Mouse (Mus musculus) liver, embryonic 13.5 days (tissue): ENCODE measurements around the gene Hnf4a. TPM values are rescaled to one million over a fixed set of nuclear protein-coding genes. Genes with fewer than 3 reads are reported as not detected.
A peak's percentile ranks its signal among the peaks of the same experiment; 100 is the strongest.

Source experiments
- ATAC-seq: fragments of 200-750 bp; cut with Nextera tagmentation; 2 replicates; pipeline ENCODE4 v1.8.0; 2017; ENCODE audit warnings: low read depth, mild to moderate bottlenecking, moderate number of reproducible peaks, moderate library complexity
- DNase-seq: peaks from one replicate; pipeline ENCODE4 v3.0.0; 2022
- H3K27ac ChIP-seq: fragments of 300-500 bp; sonication (generic); 2 replicates; pipeline ENCODE4 v1.5.1; 2015; ENCODE audit warnings: moderate library complexity, mild to moderate bottlenecking, inconsistent platforms
- H3K27me3 ChIP-seq: fragments of 300-500 bp; sonication (generic); 2 replicates; pipeline ENCODE4 v1.6.1; 2015; ENCODE audit warnings: mild to moderate bottlenecking, inconsistent platforms
- H3K36me3 ChIP-seq: fragments of 300-500 bp; sonication (generic); 2 replicates; pipeline ENCODE4 v1.6.1; 2015; ENCODE audit warnings: mild to moderate bottlenecking, inconsistent platforms
- H3K4me1 ChIP-seq: fragments of 300-500 bp; sonication (generic); replicated peaks from 2 replicates; pipeline ENCODE4 v1.6.1; 2015; ENCODE audit warnings: inconsistent platforms
- H3K4me2 ChIP-seq: fragments of 300-500 bp; sonication (generic); 2 replicates; pipeline ENCODE4 v1.6.1; 2015; ENCODE audit warnings: inconsistent platforms, mild to moderate bottlenecking, moderate library complexity
- H3K4me3 ChIP-seq: fragments of 300-500 bp; sonication (generic); replicated peaks from 2 replicates; pipeline ENCODE4 v1.5.1; 2015; ENCODE audit warnings: mild to moderate bottlenecking, inconsistent platforms
- H3K9ac ChIP-seq: fragments of 300-500 bp; sonication (generic); 2 replicates; pipeline ENCODE4 v1.6.1; 2015; ENCODE audit warnings: mild to moderate bottlenecking, inconsistent platforms
- H3K9me3 ChIP-seq: fragments of 300-500 bp; sonication (generic); replicated peaks from 2 replicates; pipeline ENCODE4 v1.6.1; 2016; ENCODE audit warnings: inconsistent platforms
- WGBS: fragments of 180-500 bp; shearing (Covaris S2); methylation state at CpG from one replicate; pipeline ENCODE4 v1.1.7; 2015; ENCODE audit not compliant: insufficient replicate concordance; 5-methylcytosine and 5-hydroxymethylcytosine counted together
- polyA plus RNA-seq: library from polyadenylated mRNA; unstranded; fragments of >200 nt; fragmentation: Nextera tagmentation; extraction: Ambion mirVana; gene quantifications from 2 replicates; pipeline ENCODE4 v1.2.1, GENCODE M21; 2015

Hnf4a gene
- polyA plus RNA-seq, 1 experiment from 2014 or later = 12.3 TPM

GRCm38 (mm10) chr2:163491351-163491750 is 15.3 kb upstream of the Hnf4a start:
- no peak for DNase-seq
- no peak overlapping the region for H3K27ac ChIP-seq
- WGBS = 61% methylated on average over 7 of the region's 7 CpGs

GRCm38 (mm10) chr2:163492018-163492417 is 14.6 kb upstream of the Hnf4a start, which contains the start of gene R3hdml:
Gene R3hdml, plus strand, starts transcription at chr2:163492318.
- 53% methylated on average over 5 of the region's 5 CpGs for WGBS

More at GRCm38 (mm10) chr2:163491351-163491750, 15.3 kb upstream of the Hnf4a start:
- Histone ChIP-seq H3K4me2 (no peak overlapping the region), H3K9ac (no peak overlapping the region), H3K4me1 (no peaks in the 10 kb centered on the region), H3K9me3 (no peaks in the 10 kb centered on the region), H3K36me3 (no peaks in the 10 kb centered on the region), H3K27me3 (no peaks in the 10 kb centered on the region), H3K4me3 (no peak overlapping the region)
- no peak for ATAC-seq

GRCm38 (mm10) chr2:163493031-163493430 is 13.6 kb upstream of the Hnf4a start:
- DNase-seq = no peak
- no peak for ATAC-seq
- H3K9me3 ChIP-seq = no peaks in the 10 kb centered on the region
- WGBS = 40% methylated on average over 5 of the region's 5 CpGs
- no peak overlapping the region for H3K4me2 ChIP-seq
- no peaks in the 10 kb centered on the region for H3K36me3 ChIP-seq
- no peak overlapping the region for H3K27ac ChIP-seq
- H3K4me3 ChIP-seq = no peak overlapping the region
- H3K9ac ChIP-seq = no peak overlapping the region
- no peaks in the 10 kb centered on the region for H3K27me3 ChIP-seq
- no peaks in the 10 kb centered on the region for H3K4me1 ChIP-seq

More at GRCm38 (mm10) chr2:163492018-163492417, 14.6 kb upstream of the Hnf4a start, which contains the start of gene R3hdml:
- Histone ChIP-seq H3K4me2 (no peak within 1 kb of the TSS), H3K9ac (no peak within 1 kb of the TSS), H3K4me3 (no peak within 1 kb of the TSS), H3K27me3 (no peaks in the 10 kb centered on the region), H3K27ac (no peak within 1 kb of the TSS), H3K4me1 (no peaks in the 10 kb centered on the region), H3K9me3 (no peaks in the 10 kb centered on the region), H3K36me3 (no peaks in the 10 kb centered on the region)
- DNase-seq (no peak), ATAC-seq (no peak)

GRCm38 (mm10) chr2:163493976-163494375 is 12.6 kb upstream of the Hnf4a start:
- Histone ChIP-seq H3K27me3 (no peaks in the 10 kb centered on the region), H3K9me3 (no peaks in the 10 kb centered on the region), H3K4me3 (no peak overlapping the region), H3K27ac (no peak overlapping the region), H3K36me3 (no peaks in the 10 kb centered on the region), H3K9ac (no peak overlapping the region), H3K4me1 (no peaks in the 10 kb centered on the region), H3K4me2 (no peak overlapping the region)
- ATAC-seq = no peak
- no peak for DNase-seq
- WGBS = 26% methylated on average over 5 of the region's 5 CpGs

- no peaks in the 10 kb centered on the region for H3K9me3 ChIP-seq
- H3K9ac ChIP-seq = no peak overlapping the region
- WGBS = 31% methylated on average over 6 of the region's 6 CpGs
- DNase-seq = no peak
- ATAC-seq = no peak
- no peaks in the 10 kb centered on the region for H3K27me3 ChIP-seq
- no peak overlapping the region for H3K4me2 ChIP-seq
- H3K4me3 ChIP-seq = no peak overlapping the region
- H3K4me1 ChIP-seq = no peaks in the 10 kb centered on the region
- no peak overlapping the region for H3K27ac ChIP-seq
- no peaks in the 10 kb centered on the region for H3K36me3 ChIP-seq
Measured at GRCm38 (mm10) chr2:163494456-163494855, 12.2 kb upstream of the Hnf4a start.

- no peak overlapping the region for H3K4me2 ChIP-seq
- H3K27ac ChIP-seq = no peak overlapping the region
- H3K4me3 ChIP-seq = no peak overlapping the region
- no peaks in the 10 kb centered on the region for H3K36me3 ChIP-seq
- no peak for ATAC-seq
- WGBS = 67% methylated on average over 2 of the region's 2 CpGs
- DNase-seq = no peak
- no peaks in the 10 kb centered on the region for H3K9me3 ChIP-seq
- no peaks in the 10 kb centered on the region for H3K4me1 ChIP-seq
- H3K9ac ChIP-seq = no peak overlapping the region
- no peaks in the 10 kb centered on the region for H3K27me3 ChIP-seq
Measured at GRCm38 (mm10) chr2:163502219-163502618, 4.4 kb upstream of the Hnf4a start.

GRCm38 (mm10) chr2:163503191-163503590 is 3.4 kb upstream of the Hnf4a start:
- no peak overlapping the region for H3K4me2 ChIP-seq
- H3K27ac ChIP-seq = no peak overlapping the region
- no peak for ATAC-seq

GRCm38 (mm10) chr2:163525761-163526243 is 19.2 kb downstream of the Hnf4a start:
- no peaks in the 10 kb centered on the region for H3K9me3 ChIP-seq

More at GRCm38 (mm10) chr2:163503191-163503590, 3.4 kb upstream of the Hnf4a start:
- no peaks in the 10 kb centered on the region for H3K9me3 ChIP-seq
- no peaks in the 10 kb centered on the region for H3K27me3 ChIP-seq
- H3K4me1 ChIP-seq = no peaks in the 10 kb centered on the region
- no peak overlapping the region for H3K9ac ChIP-seq
- 58% methylated on average over 7 of the region's 7 CpGs for WGBS
- DNase-seq = no peak
- no peaks in the 10 kb centered on the region for H3K36me3 ChIP-seq
- H3K4me3 ChIP-seq = no peak overlapping the region

GRCm38 (mm10) chr2:163527497-163527896 is 20.9 kb downstream of the Hnf4a start:
- H3K36me3 ChIP-seq = no peaks in the 10 kb centered on the region
- H3K4me1 ChIP-seq = no peaks in the 10 kb centered on the region
- DNase-seq (no peak), ATAC-seq (no peak)
- H3K9me3 ChIP-seq = no peaks in the 10 kb centered on the region
- H3K9ac ChIP-seq = no peak overlapping the region
- no peak overlapping the region for H3K4me2 ChIP-seq
- no peak overlapping the region for H3K4me3 ChIP-seq
- H3K27ac ChIP-seq = no peak overlapping the region
- no peaks in the 10 kb centered on the region for H3K27me3 ChIP-seq
- WGBS = 48% methylated on average over 2 of the region's 2 CpGs

More at GRCm38 (mm10) chr2:163525761-163526243, 19.2 kb downstream of the Hnf4a start:
- Histone ChIP-seq H3K4me1 (no peaks in the 10 kb centered on the region), H3K27ac (no peak overlapping the region), H3K4me3 (no peak overlapping the region), H3K36me3 (no peaks in the 10 kb centered on the region), H3K27me3 (no peaks in the 10 kb centered on the region), H3K9ac (no peak overlapping the region), H3K4me2 (no peak overlapping the region)
- ATAC-seq = no peak
- no peak for DNase-seq
- WGBS = 46% methylated on average over 7 of the region's 7 CpGs

GRCm38 (mm10) chr2:163530418-163530817 is 23.8 kb downstream of the Hnf4a start:
- ATAC-seq = no peak
- no peaks in the 10 kb centered on the region for H3K27me3 ChIP-seq
- no peak overlapping the region for H3K4me2 ChIP-seq
- H3K4me1 ChIP-seq = peaks cover 5% of the 10 kb centered on the region
- H3K4me3 ChIP-seq = no peak overlapping the region
- DNase-seq = no peak
- no peak overlapping the region for H3K27ac ChIP-seq
- H3K36me3 ChIP-seq = no peaks in the 10 kb centered on the region
- H3K9me3 ChIP-seq = no peaks in the 10 kb centered on the region
- no peak overlapping the region for H3K9ac ChIP-seq
- WGBS = 42% methylated on average over 8 of the region's 8 CpGs

- Histone ChIP-seq H3K4me1 (peaks cover 20% of the 10 kb centered on the region), H3K36me3 (no peaks in the 10 kb centered on the region), H3K27ac (no peak overlapping the region), H3K4me3 (no peak overlapping the region), H3K9ac (no peak overlapping the region), H3K4me2 (no peak overlapping the region), H3K9me3 (no peaks in the 10 kb centered on the region), H3K27me3 (no peaks in the 10 kb centered on the region)
- 9% methylated on average over 9 of the region's 9 CpGs for WGBS
- no peak for ATAC-seq
- peak; percentile 43 for DNase-seq
Measured at GRCm38 (mm10) chr2:163531917-163532316, 25.3 kb downstream of the Hnf4a start.

- H3K9me3 ChIP-seq = no peaks in the 10 kb centered on the region
- DNase-seq (no peak), ATAC-seq (no peak)
- no peak overlapping the region for H3K9ac ChIP-seq
- H3K4me3 ChIP-seq = no peak overlapping the region
- H3K36me3 ChIP-seq = no peaks in the 10 kb centered on the region
- H3K4me1 ChIP-seq = peaks cover 24% of the 10 kb centered on the region
- no peaks in the 10 kb centered on the region for H3K27me3 ChIP-seq
- no peak overlapping the region for H3K4me2 ChIP-seq
- WGBS = 68% methylated on average over 9 of the region's 9 CpGs
- H3K27ac ChIP-seq = no peak overlapping the region
Measured at GRCm38 (mm10) chr2:163533226-163533625, 26.6 kb downstream of the Hnf4a start.
